Mouse (Mus musculus) forebrain, embryonic 13.5 days (tissue): ENCODE data around the gene Cela1. TPM values are rescaled to one million over a fixed set of nuclear protein-coding genes. Genes with fewer than 3 reads are reported as not detected.

Experiments
- ATAC-seq: fragments of 200-750 bp; cut with Nextera tagmentation; 2 replicates; pipeline ENCODE4 v1.8.0; 2017
- H3K27ac ChIP-seq: fragments of 300-500 bp; sonication (generic); 2 replicates; pipeline ENCODE4 v1.5.1; 2015; ENCODE audit warnings: inconsistent platforms, mild to moderate bottlenecking, moderate library complexity
- H3K27me3 ChIP-seq: fragments of 300-500 bp; sonication (generic); 2 replicates; pipeline ENCODE4 v1.6.1; 2015; ENCODE audit warnings: mild to moderate bottlenecking, inconsistent platforms
- H3K36me3 ChIP-seq: fragments of 300-500 bp; sonication (generic); 2 replicates; pipeline ENCODE4 v1.6.1; 2015; ENCODE audit warnings: mild to moderate bottlenecking, inconsistent platforms; ENCODE audit not compliant: poor library complexity, severe bottlenecking
- H3K4me1 ChIP-seq: fragments of 300-500 bp; sonication (generic); 2 replicates; pipeline ENCODE4 v1.6.1; 2015; ENCODE audit warnings: inconsistent platforms
- H3K4me2 ChIP-seq: fragments of 300-500 bp; sonication (generic); 2 replicates; pipeline ENCODE4 v1.6.1; 2015; ENCODE audit warnings: inconsistent platforms, mild to moderate bottlenecking, moderate library complexity
- H3K4me3 ChIP-seq: fragments of 300-500 bp; sonication (generic); 2 replicates; pipeline ENCODE4 v1.5.1; 2015; ENCODE audit warnings: mild to moderate bottlenecking, inconsistent platforms
- H3K9ac ChIP-seq: fragments of 300-500 bp; sonication (generic); 2 replicates; pipeline ENCODE4 v1.6.1; 2015; ENCODE audit warnings: mild to moderate bottlenecking, inconsistent platforms
- H3K9me3 ChIP-seq: fragments of 300-500 bp; sonication (generic); replicated peaks from 2 replicates; pipeline ENCODE4 v1.6.1; 2016; ENCODE audit warnings: inconsistent platforms
- WGBS: fragments of 180-500 bp; shearing (Covaris S2); methylation state at CpG from one replicate; pipeline ENCODE4 v1.1.7; 2015; 5-methylcytosine and 5-hydroxymethylcytosine counted together
- polyA plus RNA-seq: library from polyadenylated mRNA; unstranded; fragments of >200 nt; fragmentation: Nextera tagmentation; extraction: Ambion mirVana; gene quantifications from 2 replicates; pipeline ENCODE4 v1.2.1, GENCODE M21; 2015

Cela1 gene
- polyA plus RNA-seq, 1 experiment from 2014 or later, result 1.2 TPM

- Histone ChIP-seq H3K4me2 (no peak overlapping the region), H3K9me3 (0 out of 2 replicates have a peak, but pooled peaks cover 5% of the 10 kb centered on the region), H3K36me3 (no peaks in the 10 kb centered on the region), H3K4me3 (no peak overlapping the region), H3K9ac (no peak overlapping the region), H3K27ac (no peak overlapping the region), H3K4me1 (no peaks in the 10 kb centered on the region), H3K27me3 (peaks cover 6% of the 10 kb centered on the region; the same call in 1 of the 2 replicates)
- 90% methylated on average over 5 of the region's 5 CpGs for WGBS
- ATAC-seq, result no peak
Measured at GRCm38 (mm10) chr15:100721445-100721844, 33.7 kb upstream of the Cela1 start.

DNA sequence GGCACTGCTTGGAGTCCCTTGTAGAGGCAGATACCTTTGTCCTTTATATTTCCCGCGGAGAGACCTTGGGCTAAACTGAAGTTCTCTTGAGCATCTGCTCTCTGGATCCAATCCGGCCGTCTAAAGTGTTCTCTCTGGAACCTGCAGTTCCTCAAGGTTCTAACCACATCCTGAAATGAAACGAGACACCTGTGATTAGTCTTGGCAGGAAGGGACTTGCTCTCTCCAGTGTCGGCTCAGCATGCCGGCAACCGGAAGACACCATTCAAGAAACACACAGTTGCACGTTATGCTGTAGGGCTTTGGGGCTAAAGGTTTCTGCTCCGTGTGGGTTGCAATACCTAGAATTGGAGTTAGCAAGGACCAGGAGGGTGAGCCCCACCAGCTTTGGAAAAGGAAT, 32.3 kb upstream of the Cela1 start:
- WGBS, result 89% methylated on average over 10 of the region's 10 CpGs
- ATAC-seq, result no peak
- Histone ChIP-seq H3K4me2 (no peak overlapping the region), H3K36me3 (no peaks in the 10 kb centered on the region), H3K9ac (no peak overlapping the region), H3K27ac (no peak overlapping the region), H3K4me3 (no peak overlapping the region), H3K4me1 (0 out of 2 replicates have a peak, but pooled peaks cover 3% of the 10 kb centered on the region), H3K9me3 (0 out of 2 replicates have a peak, but pooled peaks cover 5% of the 10 kb centered on the region), H3K27me3 (0 out of 2 replicates have a peak, but pooled peaks cover 6% of the 10 kb centered on the region)

- Histone ChIP-seq H3K27me3 (0 out of 2 replicates have a peak, but pooled peaks cover 6% of the 10 kb centered on the region), H3K36me3 (no peaks in the 10 kb centered on the region), H3K4me1 (0 out of 2 replicates have a peak, but pooled peaks cover 3% of the 10 kb centered on the region), H3K4me2 (no peak overlapping the region), H3K9me3 (0 out of 2 replicates have a peak, but pooled peaks cover 5% of the 10 kb centered on the region), H3K4me3 (no peak overlapping the region), H3K9ac (no peak overlapping the region), H3K27ac (no peak overlapping the region)
- 92% methylated on average over 5 of the region's 5 CpGs for WGBS
- no peak for ATAC-seq
Measured at GRCm38 (mm10) chr15:100719217-100719616, 31.5 kb upstream of the Cela1 start.

DNA sequence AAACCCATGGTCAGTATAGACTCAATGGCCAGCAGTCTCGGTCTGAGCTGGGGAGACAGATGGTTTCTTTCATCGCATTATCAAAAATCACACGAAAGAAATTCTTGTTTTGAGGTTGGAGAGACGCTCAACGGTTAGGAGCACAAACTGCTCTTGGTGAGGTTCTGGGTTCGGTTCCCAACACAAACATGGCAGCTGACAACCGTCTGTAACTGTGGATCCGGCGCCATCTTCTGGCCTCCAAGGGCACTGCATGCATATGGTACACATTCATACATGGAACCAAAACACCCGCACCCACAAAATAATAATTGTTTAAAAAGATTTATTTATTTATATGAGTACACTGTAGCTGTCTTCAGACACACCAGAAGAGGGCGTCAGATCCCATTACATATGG, 30.9 kb upstream of the Cela1 start:
- no peaks in the 10 kb centered on the region for H3K36me3 ChIP-seq
- no peak overlapping the region for H3K4me2 ChIP-seq
- 0 out of 2 replicates have a peak, but pooled peaks cover 5% of the 10 kb centered on the region for H3K9me3 ChIP-seq
- H3K4me3 ChIP-seq, result no peak overlapping the region
- no peak overlapping the region for H3K27ac ChIP-seq
- H3K4me1 ChIP-seq, result 0 out of 2 replicates have a peak, but pooled peaks cover 3% of the 10 kb centered on the region
- WGBS, result 84% methylated on average over 11 of the region's 11 CpGs
- no peaks in the 10 kb centered on the region for H3K27me3 ChIP-seq
- no peak overlapping the region for H3K9ac ChIP-seq
- no peak for ATAC-seq

DNA sequence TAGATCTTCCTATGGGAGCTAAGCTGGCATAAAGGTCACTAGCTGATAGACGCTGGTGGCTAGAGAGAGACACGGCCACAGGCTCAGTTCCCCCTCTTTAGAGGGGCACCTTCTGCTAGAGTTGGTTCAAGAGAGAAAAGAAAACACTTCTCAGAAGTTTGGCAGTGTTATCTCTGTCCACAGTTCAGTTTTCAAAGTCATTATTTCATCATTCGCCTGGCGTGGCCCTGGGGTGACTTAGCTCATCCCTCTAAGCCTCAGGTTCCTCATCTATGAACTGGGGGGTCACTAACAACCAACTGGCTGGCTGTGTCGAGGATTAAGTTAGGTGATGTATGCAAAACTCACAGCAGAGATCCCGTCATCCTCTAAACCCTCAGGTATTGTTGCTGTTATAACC, 30.2 kb upstream of the Cela1 start:
- H3K9ac ChIP-seq, result no peak overlapping the region
- H3K36me3 ChIP-seq, result no peaks in the 10 kb centered on the region
- H3K4me2 ChIP-seq, result no peak overlapping the region
- 86% methylated on average over 6 of the region's 6 CpGs for WGBS
- H3K4me1 ChIP-seq, result 0 out of 2 replicates have a peak, but pooled peaks cover 3% of the 10 kb centered on the region
- H3K9me3 ChIP-seq, result 0 out of 2 replicates have a peak, but pooled peaks cover 5% of the 10 kb centered on the region
- H3K27ac ChIP-seq, result no peak overlapping the region
- H3K27me3 ChIP-seq, result no peaks in the 10 kb centered on the region
- no peak overlapping the region for H3K4me3 ChIP-seq
- no peak for ATAC-seq

DNA sequence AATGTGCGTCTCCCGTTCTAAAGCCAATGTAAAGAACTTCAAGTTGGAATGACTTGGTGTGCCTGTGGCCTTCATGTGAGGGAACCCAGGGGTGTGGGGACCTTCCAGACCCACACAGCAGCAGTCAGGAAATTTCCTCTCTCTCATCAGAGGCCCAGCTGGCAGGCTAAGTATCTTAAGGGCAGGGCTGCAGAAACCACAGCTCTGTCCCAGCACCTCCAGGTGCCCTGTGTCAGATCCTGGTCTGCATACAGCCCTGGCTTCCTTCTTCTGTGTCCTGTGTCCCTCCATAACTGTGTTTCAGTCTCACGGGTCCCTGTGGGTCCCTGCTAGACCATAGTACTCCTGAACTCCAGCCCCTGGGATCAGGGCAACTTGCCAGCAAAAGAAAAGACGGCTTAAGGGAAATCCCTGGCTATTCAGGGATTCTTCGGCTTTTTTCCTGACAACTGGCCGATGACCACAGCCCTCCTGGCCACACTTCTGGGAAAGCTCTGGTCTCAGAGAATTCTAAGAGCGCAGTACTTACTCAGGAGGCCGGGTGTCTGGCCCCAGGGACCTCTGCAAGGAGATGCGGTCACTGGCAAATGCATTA, 27.8 kb upstream of the Cela1 start:
- 44% methylated on average over 9 of the region's 9 CpGs for WGBS
- ATAC-seq, result no peak
- no peaks in the 10 kb centered on the region for H3K36me3 ChIP-seq
- no peak overlapping the region for H3K9ac ChIP-seq
- H3K27me3 ChIP-seq, result no peaks in the 10 kb centered on the region
- H3K4me1 ChIP-seq, result 0 out of 2 replicates have a peak, but pooled peaks cover 3% of the 10 kb centered on the region
- no peak overlapping the region for H3K27ac ChIP-seq
- no peak overlapping the region for H3K4me3 ChIP-seq
- no peak overlapping the region for H3K4me2 ChIP-seq
- H3K9me3 ChIP-seq, result 0 out of 2 replicates have a peak, but pooled peaks cover 5% of the 10 kb centered on the region

DNA sequence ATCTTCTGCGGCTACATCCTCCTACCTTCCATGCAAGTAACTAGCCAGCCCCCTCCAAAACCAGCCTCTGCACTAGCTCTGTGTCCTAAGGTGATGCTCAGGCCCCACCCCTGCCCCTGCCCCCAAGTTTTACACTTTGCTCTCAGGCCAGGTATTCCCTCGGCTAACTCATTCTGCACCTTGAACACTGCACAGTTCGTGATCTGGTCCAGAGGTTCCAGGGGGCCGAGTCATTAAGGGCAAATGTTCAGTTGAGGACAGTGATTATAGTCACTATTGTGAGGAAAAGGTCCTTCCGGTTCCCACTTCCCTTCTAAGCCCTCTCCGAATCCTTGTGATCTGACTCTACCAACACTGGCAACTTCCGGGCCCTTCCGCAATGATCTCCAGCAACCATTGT, 26.7 kb upstream of the Cela1 start:
- no peaks in the 10 kb centered on the region for H3K36me3 ChIP-seq
- H3K4me2 ChIP-seq, result no peak overlapping the region
- H3K4me3 ChIP-seq, result no peak overlapping the region
- no peak for ATAC-seq
- no peak overlapping the region for H3K27ac ChIP-seq
- H3K9me3 ChIP-seq, result 0 out of 2 replicates have a peak, but pooled peaks cover 5% of the 10 kb centered on the region
- no peaks in the 10 kb centered on the region for H3K27me3 ChIP-seq
- H3K4me1 ChIP-seq, result 0 out of 2 replicates have a peak, but pooled peaks cover 3% of the 10 kb centered on the region
- 92% methylated on average over 8 of the region's 8 CpGs for WGBS
- H3K9ac ChIP-seq, result no peak overlapping the region

- H3K36me3 ChIP-seq, result no peaks in the 10 kb centered on the region
- WGBS, result 78% methylated on average over 6 of the region's 6 CpGs
- no peak overlapping the region for H3K9ac ChIP-seq
- no peaks in the 10 kb centered on the region for H3K9me3 ChIP-seq
- 0 out of 2 replicates have a peak, but pooled peaks cover 2% of the 10 kb centered on the region for H3K4me1 ChIP-seq
- no peak overlapping the region for H3K27ac ChIP-seq
- no peaks in the 10 kb centered on the region for H3K27me3 ChIP-seq
- H3K4me3 ChIP-seq, result no peak overlapping the region
- H3K4me2 ChIP-seq, result no peak overlapping the region
- no peak for ATAC-seq
Measured at GRCm38 (mm10) chr15:100710838-100711237, 23.1 kb upstream of the Cela1 start.

DNA sequence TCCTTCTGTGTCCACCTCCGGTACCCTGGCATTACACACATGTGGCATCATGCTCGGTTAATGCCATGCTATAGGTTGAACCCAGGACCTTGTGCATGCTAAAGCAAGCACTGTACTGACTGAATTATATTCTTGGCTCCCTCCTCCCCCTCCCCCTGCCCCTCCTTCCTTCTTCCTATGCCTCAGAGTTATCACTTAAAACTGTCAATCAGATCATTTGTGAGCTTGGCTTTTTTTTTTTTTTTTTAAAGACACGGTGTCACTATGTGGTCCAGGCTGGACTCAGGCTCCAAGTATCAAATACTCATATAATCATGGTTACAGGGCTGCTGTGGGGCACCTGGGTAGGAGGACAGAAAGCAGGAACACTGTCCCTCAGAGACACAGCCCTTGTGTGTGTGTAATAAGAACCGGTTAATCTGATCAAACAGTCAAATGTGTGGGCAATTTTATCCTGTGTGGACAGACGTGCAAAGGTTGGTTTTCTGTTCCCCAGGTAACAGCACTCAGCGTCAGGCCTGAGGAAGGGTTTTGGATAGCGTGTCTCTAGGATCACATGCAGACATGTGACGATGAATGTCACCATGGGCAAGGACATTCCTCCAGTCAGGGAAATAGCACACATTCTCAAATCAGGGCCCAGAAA, 20.8 kb upstream of the Cela1 start:
- no peak for ATAC-seq
- Histone ChIP-seq H3K4me2 (no peak overlapping the region), H3K9ac (no peak overlapping the region), H3K27me3 (peaks cover 8% of the 10 kb centered on the region), H3K27ac (no peak overlapping the region), H3K4me3 (no peak overlapping the region), H3K4me1 (peaks cover 8% of the 10 kb centered on the region; the same call in 1 of the 2 replicates), H3K9me3 (no peaks in the 10 kb centered on the region), H3K36me3 (no peaks in the 10 kb centered on the region)
- 86% methylated on average over 8 of the region's 8 CpGs for WGBS

GRCm38 (mm10) chr15:100706226-100706625, 18.5 kb upstream of the Cela1 start:
- no peak for ATAC-seq
- WGBS, result 75% methylated on average over 8 of the region's 8 CpGs
- Histone ChIP-seq H3K27ac (no peak overlapping the region), H3K9ac (no peak overlapping the region), H3K4me2 (no peak overlapping the region), H3K4me3 (no peak overlapping the region), H3K4me1 (peaks cover 8% of the 10 kb centered on the region; the same call in 1 of the 2 replicates), H3K27me3 (peaks cover 13% of the 10 kb centered on the region), H3K36me3 (no peaks in the 10 kb centered on the region), H3K9me3 (no peaks in the 10 kb centered on the region)

GRCm38 (mm10) chr15:100705376-100705775, 17.7 kb upstream of the Cela1 start:
- WGBS, result 94% methylated on average over 1 of the region's 1 CpGs
- no peaks in the 10 kb centered on the region for H3K36me3 ChIP-seq
- no peak overlapping the region for H3K4me2 ChIP-seq
- no peak for ATAC-seq
- H3K27ac ChIP-seq, result no peak overlapping the region
- peaks cover 8% of the 10 kb centered on the region; the same call in 1 of the 2 replicates for H3K4me1 ChIP-seq
- H3K4me3 ChIP-seq, result no peak overlapping the region
- peaks cover 13% of the 10 kb centered on the region for H3K27me3 ChIP-seq
- H3K9ac ChIP-seq, result no peak overlapping the region
- no peaks in the 10 kb centered on the region for H3K9me3 ChIP-seq

DNA sequence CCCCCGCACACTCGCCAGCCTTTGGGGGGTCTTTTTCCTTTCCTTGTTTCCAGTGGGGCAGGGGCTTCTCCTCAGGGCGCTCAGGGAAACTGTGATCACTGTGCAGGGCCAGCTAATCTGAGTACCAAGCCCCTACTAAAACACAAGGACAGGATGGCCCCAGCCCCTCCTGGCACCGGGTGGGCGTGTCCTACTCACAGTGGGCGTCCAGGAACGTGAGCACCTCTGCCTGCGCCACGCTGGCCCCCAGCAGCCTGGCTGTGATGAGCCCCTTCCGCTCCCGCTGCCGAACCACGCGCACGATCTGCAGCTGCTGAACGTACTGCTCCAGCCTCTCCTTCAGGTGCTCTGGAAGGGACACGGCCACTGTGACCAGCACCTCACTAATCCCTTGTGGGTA, 16.2 kb upstream of the Cela1 start:
- Histone ChIP-seq H3K4me1 (peaks cover 8% of the 10 kb centered on the region; the same call in 1 of the 2 replicates), H3K27ac (no peak overlapping the region), H3K36me3 (no peaks in the 10 kb centered on the region), H3K4me2 (peak overlapping the region; percentile 33), H3K9me3 (no peaks in the 10 kb centered on the region), H3K27me3 (peaks cover 13% of the 10 kb centered on the region), H3K4me3 (peak overlapping the region; percentile 17; the same call in 1 of the 2 replicates), H3K9ac (peak overlapping the region; percentile 12; the same call in 1 of the 2 replicates)
- ATAC-seq, result no peak
- WGBS, result 7% methylated on average over 17 of the region's 17 CpGs
